Mouse (Mus musculus): ENCODE measurements at regions not wholly inside any gene's neighbourhood (a gene's known extent, or its start where the extent isn't known, plus 50 kb on each side); places are given as distances from the start of the nearest gene placed in this dataset.

DNA sequence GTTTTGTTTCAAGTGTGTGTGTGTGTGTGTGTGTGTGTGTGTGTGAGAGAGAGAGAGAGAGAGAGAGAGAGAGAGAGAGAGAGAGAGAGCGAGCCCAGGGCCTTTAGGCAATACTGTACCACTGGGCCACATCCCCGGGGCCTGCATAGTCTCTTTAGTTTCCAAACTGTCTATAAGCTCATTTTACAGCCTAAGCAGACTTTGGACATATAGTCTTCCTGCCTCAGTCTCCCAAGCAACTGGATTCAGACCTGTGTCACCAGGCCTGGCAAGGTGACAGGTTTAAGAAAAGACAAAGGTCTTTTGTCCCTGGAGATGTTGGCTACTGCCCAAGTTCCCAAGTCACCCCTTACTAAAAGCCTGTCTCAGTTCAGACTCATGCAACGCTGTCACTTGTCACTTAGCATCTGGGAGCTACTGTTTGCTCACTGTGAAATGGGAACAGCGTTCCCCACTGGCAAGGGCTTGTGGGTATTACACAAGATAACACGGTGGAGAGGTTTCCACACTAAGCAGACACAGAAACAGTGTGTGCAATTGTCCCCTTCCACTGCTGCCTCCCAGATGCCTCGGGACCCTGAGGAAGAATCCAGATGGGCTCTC lies 113.6 kb upstream of the Irf2bp2 start:
- peak; percentile 66 for DNase-seq

DNA sequence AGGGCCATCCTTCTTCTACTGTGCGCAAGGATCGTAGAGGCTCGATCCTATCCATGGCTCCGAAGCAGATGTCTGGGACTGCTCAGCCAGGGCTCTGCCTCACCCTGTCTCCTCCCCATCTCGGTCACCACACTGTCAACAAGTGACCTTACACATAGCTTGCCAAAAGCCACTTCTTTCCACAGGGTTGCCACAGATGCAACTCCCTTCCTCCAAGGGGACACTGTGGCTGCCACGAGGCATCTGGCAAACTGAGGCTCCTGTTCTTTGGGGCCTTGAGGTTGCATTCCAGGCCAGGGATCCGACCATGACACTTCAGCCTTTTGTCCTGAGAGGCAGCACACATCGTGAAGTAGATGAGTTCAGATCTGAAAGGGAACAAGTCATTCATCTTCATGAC lies 112.5 kb upstream of the Irf2bp2 start:
- no peak for DNase-seq

DNA sequence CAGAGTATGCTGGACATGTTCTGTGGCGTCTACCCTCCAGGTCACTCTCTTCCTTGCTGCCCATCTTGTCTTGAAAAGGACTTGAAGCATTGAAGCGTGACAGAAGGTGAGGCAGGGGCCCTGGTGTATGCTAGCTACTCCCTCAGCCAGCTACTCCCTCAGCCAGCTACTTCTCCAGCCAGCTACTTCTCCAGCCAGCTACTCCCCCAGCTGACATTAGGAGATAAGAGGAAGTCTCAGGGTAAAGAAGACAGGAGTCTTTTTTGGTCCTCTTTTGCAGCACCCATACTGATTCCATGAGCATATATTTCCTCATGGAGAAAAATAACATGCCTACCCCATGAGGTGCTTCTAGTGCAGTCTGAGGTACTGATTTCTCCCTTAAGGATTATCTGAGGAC lies 111.6 kb upstream of the Irf2bp2 start:
- no peak for DNase-seq

DNA sequence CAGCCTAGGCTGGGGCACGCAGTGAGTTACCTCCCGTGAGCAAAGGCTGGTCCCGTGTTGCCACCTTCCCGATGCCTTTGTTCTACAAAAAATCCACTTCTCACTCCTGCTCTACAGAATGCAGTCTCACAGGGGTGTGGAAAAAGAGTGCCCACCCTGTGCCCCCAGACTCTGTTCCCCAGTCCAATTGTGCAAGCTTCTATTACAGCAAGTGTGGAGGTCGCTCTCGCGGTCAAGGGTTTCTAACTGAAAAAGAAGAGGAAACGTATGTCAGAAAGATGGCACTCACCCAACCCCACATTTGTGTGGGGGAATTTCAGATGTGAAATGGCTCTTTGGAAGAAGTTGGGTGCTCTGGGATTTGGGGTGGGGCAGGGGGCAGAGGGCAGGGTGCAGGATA lies 110.9 kb upstream of the Irf2bp2 start:
- DNase-seq = no peak

DNA sequence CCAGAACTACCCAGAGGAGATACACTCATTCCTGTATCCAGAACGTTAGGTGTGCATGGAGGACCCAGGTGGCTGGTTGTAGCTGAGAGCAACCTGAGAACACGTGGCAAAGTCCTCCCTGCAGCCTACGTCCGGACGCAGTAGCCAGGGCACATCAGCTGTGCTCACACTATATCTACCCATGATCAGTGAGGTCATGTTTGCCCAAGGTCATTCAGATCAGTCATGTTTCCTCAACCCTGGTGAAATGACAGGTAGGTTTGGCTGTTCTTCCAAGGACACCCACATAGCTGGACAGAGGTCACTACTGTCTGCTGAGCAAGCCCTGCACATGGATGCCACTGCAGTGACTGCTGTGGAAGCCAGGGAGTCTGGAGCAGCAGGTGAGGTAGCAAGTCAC lies 109.8 kb upstream of the Irf2bp2 start:
- DNase-seq = no peak

DNA sequence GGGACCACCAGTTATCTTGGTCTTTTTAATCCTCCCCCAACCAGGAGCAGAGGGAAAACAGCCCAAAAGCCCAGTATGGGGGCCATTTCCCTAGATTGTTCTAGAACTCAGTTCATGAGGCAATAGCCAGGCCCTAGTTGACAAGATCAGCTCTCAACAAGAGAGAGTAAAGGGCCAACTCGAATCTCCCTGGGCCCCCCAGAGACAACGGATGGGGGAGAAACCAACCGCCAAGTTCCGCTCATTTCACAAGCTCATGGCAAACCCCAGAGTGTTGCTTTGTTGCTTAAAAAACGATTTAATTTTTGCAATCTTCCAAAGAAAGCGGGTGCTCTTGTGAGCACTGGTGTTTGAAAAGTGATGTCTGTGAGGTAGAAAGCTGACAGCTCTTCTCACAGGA lies 108.5 kb upstream of the Irf2bp2 start:
- no peak for DNase-seq

DNA sequence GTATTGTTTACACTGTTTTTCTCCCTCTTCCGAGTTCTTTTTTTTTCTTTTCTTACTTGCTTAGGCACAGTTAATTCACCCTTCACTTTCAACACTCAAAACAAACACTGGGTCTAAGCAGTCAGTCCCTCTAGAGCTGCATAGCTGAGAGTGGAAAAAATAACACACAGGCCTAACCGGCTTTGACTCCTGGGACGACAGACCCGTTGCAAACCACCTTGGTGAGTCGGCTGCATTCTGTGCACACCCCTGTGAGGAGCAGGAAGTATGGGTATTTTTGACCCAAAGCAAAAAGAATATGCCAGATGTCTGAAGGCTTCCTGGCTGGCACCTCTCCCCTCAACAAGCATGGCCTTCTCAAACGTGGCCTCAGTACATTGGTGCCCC lies 105.6 kb upstream of the Irf2bp2 start:
- DNase-seq = no peak

DNA sequence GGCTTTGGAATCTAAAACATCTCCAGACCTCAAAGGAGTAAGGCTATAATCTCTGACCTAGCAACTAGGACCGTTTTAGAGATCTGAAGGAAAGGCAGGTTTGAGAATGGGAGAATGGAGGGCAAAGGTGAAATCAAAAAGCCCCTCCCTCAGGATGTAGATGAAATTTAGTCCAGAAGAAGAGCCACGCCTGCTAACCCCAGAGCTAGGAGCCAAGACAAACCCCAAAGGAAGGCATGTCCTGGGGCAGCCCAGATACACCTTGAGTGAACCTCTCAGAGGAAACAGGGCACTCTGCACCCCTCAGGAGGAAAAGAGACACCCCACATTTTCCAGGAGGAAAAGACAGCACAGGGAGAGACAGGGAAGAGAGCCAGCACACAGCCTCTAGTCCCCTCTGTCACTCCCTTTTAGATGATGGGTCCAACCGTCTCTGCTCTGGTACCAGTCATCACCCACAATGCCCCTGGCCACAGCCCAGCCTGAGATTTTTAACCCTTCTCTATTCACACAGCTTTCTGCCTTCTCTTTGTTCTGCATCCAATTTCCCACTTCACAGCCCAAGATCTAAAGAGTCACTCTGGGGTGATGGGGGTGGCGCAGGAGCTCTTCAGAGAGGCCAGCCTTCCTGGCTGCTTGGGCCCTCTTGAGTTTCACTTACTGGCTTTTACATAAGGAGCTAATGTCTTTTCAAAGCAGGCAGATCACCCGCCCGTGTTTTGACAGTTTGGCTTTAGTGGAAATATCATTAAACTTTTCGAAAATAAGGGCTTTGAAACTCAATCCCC lies 105.0 kb upstream of the Irf2bp2 start:
- DNase-seq = peak; percentile 69

DNA sequence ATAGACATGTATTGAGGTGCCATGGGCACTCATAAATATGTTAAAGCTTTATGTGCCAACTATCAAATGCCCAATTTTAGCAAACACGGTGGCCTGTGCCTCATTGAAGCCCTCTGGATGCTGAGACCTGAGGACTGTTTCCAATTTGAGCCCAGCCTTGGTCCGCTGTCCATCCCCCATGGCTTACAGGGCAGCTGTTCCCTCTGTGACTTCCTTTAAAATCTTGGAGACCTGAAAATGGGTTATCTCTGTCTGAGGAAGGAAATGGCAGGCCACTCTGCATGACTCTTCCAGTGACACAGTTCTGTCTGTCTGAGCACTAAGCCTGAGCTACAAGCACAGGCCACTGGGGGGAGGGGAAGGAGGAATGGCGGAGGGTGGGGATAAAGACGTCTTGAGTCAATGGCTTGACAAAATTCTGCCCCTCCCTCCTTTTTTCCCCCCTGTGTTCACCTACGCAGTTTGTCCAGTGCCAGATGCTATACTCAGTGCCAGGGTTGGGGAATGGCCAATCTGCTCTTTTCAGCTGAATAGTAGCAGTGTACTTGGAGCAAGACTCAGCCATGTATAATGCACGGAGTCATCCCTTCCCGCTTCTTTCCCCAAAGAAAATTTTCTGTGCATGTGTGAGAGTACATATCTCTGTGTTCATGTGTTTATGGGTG lies 102.7 kb upstream of the Irf2bp2 start:
- DNase-seq = peak; percentile 35

DNA sequence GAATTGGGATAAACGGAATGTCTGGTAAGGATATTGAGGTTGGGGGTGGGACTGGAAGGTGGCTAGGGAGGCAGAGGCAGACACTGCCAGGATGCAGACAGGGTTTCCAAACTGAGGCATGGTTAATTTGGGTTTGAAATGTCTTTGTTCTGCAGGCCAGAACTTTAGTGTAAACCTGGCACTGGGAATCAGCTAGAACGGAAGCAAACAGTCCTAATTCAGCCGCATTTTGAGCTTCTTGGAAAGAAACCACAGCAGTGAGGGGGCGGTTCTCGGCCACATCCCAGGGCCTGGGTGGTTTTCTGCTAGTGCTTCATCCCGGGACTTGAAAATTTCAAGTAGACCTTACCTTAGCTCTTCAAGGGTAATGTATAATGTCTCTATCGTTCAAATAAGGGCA lies 100.6 kb upstream of the Irf2bp2 start:
- DNase-seq = no peak

DNA sequence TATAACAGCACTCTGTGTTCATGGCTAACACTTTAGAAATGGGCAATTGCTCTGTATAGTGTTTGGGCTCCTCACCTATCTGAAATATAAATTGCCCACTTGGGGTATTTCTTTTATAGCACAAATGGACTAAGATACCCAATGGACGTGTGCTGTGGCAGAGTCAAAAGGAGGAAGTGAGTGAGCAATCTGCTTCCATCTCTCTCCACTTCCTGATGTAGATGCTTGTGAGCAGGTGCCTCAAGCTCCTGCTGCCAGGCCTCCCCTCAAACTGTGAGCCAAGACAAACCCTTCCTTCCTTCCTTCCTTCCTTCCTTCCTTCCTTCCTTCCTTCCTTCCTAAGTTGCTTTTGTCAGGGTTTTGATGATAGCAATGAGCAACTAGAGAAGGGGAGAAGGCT lies 99.9 kb upstream of the Irf2bp2 start:
- DNase-seq = no peak

DNA sequence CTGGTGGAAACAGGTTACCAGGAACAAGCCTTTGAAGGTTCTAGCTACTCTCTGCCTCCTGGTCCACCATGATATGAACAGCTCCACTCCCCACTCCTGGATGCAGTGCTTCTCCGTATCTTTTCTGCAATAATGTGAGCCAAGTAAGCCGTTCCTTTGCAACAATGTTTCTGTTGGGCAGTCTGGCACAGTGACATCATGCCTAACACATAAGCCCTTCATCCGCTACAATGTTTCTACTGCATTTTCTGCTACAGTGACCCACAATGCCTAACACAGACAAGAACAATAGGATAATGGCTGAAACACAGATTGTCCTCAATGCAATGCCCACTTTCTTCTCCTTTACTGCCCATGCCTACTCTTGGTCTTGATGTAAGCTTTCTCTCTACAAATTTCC lies 98.9 kb upstream of the Irf2bp2 start:
- DNase-seq = peak; percentile 58

DNA sequence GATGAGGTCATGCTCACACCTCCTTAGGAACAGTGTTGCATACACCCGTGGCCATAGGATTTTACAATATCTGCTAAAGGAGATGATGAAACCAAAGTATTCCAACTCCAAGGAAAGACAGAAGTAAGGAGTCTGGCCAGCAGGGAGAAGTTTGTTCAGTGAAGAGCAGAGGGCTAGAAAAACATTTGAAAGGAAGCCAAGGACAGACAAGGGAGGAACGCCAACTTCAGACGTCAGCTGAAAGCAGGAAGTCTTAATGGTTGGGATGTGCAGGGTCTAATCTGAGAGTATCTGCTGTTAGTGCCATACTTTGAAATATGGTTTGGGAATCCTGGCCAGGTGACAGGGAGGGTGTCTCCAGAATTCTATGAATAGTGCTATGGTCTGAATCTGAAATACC lies 98.5 kb upstream of the Irf2bp2 start:
- DNase-seq = no peak

DNA sequence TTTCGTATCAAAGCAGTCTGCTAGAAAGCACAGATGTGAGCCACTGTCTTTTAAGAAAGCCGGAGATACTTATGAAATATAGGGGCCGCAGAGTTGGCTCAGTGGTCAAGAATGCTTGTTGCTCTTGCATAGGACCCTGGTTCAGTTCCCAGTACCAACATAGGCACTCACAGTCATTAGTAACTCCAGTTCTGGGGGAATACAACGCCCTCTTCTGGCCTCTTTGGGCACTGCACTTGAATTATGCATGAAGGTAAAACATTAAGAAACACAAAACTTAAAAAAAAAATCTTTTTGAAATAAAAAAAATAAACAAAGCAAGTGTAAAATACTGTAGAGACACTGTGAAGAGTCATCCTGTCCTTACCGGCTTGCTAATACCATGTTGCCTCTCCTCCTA lies 94.7 kb upstream of the Irf2bp2 start:
- DNase-seq = no peak

DNA sequence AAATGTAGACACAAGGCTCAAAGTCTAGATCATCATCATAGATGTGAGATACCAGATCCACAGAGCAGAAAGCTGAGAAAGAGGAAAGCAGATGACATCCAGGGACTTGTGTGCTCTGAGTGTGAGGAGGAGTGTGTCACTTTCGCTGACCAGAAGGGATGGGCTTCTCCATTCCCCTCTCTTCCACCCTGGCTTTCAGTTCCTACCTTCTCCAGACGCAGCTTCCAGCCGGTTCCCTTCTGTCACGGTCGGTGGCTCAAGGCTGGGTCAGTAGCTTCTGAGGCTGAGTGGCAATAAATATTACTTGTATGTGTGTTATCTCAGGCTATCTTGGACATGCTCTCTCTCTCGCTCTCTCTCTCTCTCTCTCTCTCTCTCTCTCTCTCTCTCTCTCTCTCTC lies 94.2 kb upstream of the Irf2bp2 start:
- no peak for DNase-seq

DNA sequence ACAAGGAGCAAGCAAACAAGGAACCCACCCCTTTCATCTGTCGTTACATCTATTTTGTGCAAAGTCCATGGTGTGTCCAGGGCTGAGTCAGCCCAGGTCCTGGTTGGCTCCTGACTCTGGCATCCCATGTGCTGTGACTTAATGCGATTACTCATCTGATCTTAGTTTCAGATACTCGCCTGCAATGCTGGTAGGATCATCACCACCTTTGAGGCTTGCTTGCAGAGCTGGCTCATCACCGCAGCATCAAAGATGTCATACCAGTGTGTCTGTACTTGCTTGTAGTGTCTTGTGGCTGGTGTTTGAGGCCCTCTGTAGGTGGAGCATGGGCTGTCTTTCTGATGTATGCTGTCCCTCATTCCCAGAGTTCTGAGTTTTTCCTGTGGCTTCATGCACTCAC lies 93.0 kb upstream of the Irf2bp2 start:
- DNase-seq = no peak

DNA sequence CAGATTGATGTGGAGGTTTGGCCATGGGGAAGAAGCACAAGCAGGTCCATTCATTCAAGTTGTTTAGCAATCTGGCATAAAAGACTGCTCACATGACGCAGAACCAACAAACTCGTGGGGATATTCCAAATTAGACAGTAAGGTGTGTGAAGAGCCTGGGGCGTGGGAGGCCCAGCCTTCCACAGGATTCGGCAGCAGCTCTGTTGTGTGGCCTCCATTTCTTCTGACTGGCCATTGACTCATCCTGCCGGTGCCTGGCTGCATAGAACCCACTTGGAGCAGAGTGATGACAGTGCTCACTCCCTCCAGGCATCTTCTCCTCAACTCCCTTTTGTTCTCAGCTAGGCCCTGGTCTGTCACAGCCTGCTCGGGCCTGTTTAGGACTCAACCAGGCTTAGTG lies 91.6 kb upstream of the Irf2bp2 start:
- no peak for DNase-seq

DNA sequence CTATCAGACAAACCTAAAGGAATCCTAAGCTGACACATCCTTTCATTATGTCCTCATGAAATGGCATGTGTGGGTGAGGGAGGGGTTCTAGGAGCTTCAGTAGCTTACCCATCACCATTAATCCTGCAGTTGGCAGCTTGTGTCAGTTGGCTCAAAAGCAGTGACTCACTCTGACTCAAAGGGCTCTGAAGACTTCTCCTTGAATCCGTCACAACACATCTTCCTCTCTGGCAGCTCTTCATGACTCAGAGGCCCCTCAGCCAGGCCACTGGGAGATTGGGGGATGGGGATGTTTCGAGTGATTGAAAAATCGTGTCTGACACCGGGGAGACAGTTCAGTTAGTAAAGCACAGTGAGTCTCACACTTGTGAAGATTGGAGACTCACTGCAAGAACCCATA lies 90.2 kb upstream of the Irf2bp2 start:
- DNase-seq = peak; percentile 44

DNA sequence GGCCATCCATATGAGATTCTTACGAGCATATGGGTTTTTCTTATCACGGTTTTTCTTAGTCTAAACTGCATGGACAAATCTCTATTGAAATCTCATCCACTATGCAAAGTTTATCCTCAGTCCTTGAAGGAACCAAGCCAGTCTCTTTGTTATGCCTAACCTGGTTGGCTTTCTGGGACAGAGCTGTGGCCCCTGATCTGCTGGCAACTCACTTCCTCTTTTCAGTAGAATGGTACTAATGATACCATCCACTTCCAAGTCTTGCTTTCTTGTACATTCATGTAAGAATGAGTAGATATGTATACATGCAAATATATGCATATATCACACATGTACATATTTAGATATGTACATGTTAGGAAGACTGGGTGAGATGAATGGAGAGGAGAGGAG lies 89.8 kb upstream of the Irf2bp2 start:
- no peak for DNase-seq

DNA sequence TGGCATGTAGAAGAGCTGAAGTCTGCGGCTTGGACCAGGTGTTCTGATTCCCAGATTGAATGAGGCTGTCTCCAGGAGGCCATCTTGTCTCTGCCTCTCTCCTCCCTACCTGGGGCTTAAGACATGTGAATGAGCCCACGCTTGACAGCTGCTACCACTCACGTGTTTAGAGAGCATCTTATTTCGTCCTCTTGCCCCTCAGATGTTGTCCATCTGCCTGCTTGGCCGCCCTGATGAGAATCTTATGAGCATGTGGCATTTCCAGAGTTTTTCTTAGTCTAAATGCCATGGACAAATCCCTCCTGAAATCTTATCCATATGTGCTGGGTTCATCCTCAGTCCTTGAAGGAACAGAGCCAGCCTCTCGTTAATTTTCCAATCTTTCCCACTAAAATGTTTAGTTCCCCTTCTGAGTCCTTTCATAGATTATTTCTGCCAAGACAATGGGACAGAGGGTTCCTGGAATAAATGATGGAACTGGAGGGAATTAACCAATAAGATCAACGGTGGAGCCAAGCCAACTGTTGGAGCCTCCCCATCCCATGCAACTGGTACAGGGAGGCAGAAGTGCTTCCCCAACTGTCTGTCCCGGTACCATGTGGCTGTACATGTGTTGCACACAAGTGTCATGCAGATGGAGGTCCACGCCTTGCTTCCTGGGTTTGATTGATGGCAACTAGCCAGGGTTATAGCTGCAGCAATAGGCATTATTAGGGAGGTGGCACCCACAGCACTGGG lies 89.2 kb upstream of the Irf2bp2 start:
- no peak for DNase-seq

DNA sequence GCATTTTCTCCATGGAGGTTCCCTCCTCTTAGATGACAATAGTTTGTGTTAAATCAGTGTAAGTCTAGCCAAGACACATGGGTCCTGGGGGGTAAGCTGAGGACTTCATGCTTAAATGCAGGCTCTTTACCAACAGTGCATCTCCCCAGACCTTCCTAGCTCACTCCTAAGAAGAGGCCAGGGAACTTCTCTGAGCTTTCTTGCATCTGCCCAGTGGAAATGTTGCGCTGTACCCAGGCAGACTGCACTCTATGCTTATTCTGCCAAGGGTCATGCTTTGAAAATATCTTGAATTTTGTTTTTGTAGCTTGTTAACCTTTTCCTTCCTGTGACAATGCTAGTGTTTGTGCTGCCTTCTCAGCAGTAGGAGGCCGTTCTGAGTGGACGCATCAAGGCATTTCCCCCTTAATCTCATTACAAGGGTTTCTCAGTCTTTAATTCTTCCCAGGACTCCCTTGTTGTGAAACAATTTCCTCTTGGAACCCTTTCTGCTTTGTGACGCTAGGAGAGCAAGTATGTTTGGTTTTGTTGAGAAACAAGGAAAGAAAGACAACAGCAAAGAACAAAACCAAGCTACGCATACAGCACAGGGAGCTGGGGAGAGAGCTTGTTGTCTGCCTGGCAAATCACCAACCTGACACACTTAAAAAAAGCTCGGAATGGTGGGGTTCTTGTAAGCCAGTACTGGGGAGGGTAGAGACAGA lies 88.3 kb upstream of the Irf2bp2 start:
- DNase-seq = no peak

DNA sequence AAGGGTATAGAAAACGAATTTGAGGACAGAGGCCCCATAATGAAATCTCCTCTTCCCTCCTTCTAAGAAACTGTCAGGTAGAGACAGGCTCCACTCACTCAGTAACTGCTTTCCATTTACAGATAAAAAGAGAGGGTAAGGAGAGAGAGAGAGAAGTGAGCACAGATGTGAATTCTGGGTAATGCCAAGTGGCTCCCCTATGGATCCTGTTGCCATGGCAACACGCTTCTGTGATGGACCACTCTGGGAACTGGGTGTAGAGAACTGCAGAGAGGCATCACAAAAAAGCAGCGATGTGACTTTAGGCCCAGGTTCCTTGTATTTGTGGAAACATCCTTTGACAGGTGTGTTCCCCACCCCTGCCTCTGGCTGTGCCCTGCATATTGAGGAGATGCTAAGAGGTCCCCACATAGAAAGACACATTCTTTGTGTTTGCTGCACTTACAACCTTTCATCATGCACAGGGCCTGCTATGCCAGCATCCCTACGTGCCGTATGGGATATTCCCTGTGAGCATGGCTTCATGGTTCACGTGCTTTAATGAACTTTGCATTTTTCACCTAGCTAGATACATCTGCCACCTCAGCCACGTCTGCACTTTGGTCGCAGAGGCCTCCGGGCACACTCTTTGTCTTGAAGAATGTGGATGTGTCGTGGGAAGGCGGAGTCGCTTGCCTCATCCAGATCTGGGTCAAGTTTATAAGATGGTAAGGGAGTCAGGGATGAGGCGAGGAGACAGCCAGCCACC lies 84.4 kb upstream of the Irf2bp2 start:
- DNase-seq = peak; percentile 55

Measured in retina, postnatal 1 day (tissue).